Mouse (Mus musculus) forebrain, embryonic 10.5 days (tissue): ENCODE measurements around the gene Arhgap31. TPM values are rescaled to one million over a fixed set of nuclear protein-coding genes. Genes with fewer than 3 reads are reported as not detected.
A peak's percentile ranks its signal among the peaks of the same experiment; 100 is the strongest.

Experiments
- DNase-seq: peaks from one replicate; pipeline ENCODE4 v3.0.0-alpha.2; 2017; ENCODE audit warnings: low spot score; ENCODE audit errors: extremely low spot score
- H3K27ac ChIP-seq: fragments of 300-500 bp; sonication (generic); 2 replicates; pipeline ENCODE4 v1.5.1; 2016; ENCODE audit warnings: mild to moderate bottlenecking
- H3K27me3 ChIP-seq: fragments of 300-500 bp; sonication (generic); 2 replicates; pipeline ENCODE4 v1.6.1; 2016; ENCODE audit warnings: mild to moderate bottlenecking; ENCODE audit not compliant: poor library complexity, severe bottlenecking
- H3K36me3 ChIP-seq: fragments of 300-500 bp; sonication (generic); replicated peaks from 2 replicates; pipeline ENCODE4 v1.6.1; 2016; ENCODE audit warnings: mild to moderate bottlenecking, moderate library complexity
- H3K4me1 ChIP-seq: fragments of 300-500 bp; sonication (generic); 2 replicates; pipeline ENCODE4 v1.6.1; 2016
- H3K4me3 ChIP-seq: fragments of 300-500 bp; sonication (generic); 2 replicates; pipeline ENCODE4 v1.5.1; 2016; ENCODE audit warnings: mild to moderate bottlenecking, moderate library complexity
- H3K9me3 ChIP-seq: fragments of 300-500 bp; sonication (generic); 2 replicates; pipeline ENCODE4 v1.6.1; 2016; ENCODE audit warnings: mild to moderate bottlenecking, moderate library complexity
- WGBS: fragments of 180-500 bp; shearing (Covaris S2); methylation state at CpG from one replicate; pipeline ENCODE4 v1.1.7; 2016; 5-methylcytosine and 5-hydroxymethylcytosine counted together
- polyA plus RNA-seq: library from polyadenylated mRNA; unstranded; fragments of >200 nt; fragmentation: Nextera tagmentation; extraction: Ambion mirVana; gene quantifications from 2 replicates; pipeline ENCODE4 v1.2.1, GENCODE M21; 2016

Arhgap31 gene
- polyA plus RNA-seq, 1 experiment from 2014 or later = 7.4 TPM

DNA sequence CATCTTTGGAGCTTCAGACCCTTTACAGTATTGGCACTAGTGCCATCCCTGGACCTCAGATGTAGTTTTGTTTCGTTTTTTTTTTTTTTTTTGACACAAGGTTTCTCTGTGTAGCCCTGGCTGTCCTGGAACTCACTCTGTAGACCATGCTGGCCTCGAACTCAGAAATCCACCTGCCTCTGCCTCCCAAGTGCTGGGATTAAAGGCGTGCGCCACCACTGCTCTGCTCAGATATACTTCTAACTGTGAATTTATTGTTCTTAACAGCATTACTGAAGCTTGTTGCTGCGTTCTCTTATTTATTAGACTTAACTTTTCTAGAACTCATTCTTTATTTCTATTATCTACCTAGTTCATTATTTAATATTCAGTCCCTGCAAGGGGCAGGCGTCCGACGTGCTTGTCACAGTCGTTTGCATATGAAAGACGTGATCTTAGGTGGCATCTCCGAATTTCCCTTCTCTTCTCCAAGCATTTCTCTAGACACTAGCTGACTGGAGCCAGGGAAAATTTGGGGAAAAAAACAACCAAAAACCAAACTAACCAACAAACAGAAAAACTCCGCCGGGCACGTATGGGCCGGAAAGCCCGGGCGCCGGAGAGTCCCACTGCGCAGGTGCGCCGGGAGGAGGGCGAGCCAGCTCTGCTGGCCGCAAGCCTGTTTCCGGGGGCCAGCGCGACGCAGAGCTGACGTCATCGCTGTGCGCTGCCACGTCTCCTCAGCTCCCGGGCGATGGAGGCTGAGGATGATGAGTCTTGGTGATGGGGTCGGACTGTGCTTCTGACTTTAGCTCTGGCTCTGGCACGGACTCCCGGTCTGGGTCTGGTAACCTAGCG is 150.7 kb downstream of the Arhgap31 start:
- Histone ChIP-seq H3K36me3 (peaks cover 34% of the 10 kb centered on the region), H3K9me3 (no peaks in the 10 kb centered on the region), H3K4me3 (peak overlapping the region; percentile 89), H3K27me3 (peaks cover 9% of the 10 kb centered on the region), H3K4me1 (peaks cover 10% of the 10 kb centered on the region), H3K27ac (peak overlapping the region; percentile 92)
- DNase-seq = peak; percentile 90
- 8% methylated on average over 37 of the region's 37 CpGs for WGBS

DNA sequence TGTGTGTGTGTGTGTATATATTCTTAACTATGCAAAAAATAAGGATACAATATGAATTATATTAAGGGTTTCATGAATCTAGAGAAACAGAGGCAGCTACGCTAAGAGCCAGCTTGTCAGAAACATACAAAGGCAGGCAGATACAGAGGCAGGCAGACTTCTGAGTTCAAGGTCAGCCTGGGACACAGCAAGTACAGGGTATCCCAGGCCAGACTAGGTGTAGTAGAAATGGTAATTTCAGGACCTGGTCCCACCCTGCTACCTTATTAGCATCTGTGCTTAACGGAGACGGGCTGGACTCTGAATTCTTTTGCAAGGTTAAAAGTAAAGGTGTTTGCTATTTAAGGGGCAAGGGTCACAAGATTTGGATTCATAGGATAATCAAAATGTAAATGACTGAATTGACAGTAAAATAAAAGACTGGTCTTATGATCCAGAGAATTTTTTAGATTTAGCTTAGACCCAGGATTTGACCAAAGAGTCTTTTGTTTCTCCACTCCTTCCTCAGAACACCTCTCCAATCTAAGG is 154.8 kb downstream of the Arhgap31 start, which contains the start of gene Tmem39a:
TSS of gene Tmem39a (plus strand) at position 478 of the 528 bp plus-strand sequence.
- 80% methylated on average over 3 of the region's 3 CpGs for WGBS
- Histone ChIP-seq H3K4me3 (no peak within 1 kb of the TSS), H3K27me3 (peaks cover 28% of the 10 kb centered on the region), H3K9me3 (no peaks in the 10 kb centered on the region), H3K4me1 (peaks cover under 1% of the 10 kb centered on the region; the same call in 1 of the 2 replicates), H3K27ac (no peak within 1 kb of the TSS), H3K36me3 (no peaks in the 10 kb centered on the region)
- DNase-seq = no peak

DNA sequence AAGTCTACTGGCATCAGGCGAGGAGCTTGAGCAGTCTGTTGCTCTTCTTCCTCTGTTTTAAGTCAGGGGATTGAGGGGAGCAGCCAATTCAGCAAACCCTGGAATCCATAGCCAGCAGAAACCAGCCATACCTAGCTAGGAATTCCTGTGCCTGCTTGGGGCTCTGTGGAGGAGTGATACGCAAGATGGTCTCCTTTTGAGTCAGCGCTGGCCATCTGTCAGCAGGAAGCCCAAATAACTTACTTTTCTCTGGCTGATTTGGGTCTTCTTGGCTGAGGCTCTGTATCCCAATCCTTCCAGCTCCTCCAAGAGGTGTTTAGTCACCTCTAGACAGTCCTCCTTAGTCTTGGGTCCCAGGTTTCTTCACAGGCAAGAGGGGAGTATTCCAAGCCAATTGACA is 157.1 kb downstream of the Arhgap31 start:
- no peaks in the 10 kb centered on the region for H3K36me3 ChIP-seq
- 74% methylated on average over 3 of the region's 3 CpGs for WGBS
- H3K4me3 ChIP-seq = no peak overlapping the region
- no peaks in the 10 kb centered on the region for H3K4me1 ChIP-seq
- H3K9me3 ChIP-seq = no peaks in the 10 kb centered on the region; the same call in 1 of the 2 replicates
- H3K27ac ChIP-seq = no peak overlapping the region
- no peak for DNase-seq
- H3K27me3 ChIP-seq = peaks cover 51% of the 10 kb centered on the region

DNA sequence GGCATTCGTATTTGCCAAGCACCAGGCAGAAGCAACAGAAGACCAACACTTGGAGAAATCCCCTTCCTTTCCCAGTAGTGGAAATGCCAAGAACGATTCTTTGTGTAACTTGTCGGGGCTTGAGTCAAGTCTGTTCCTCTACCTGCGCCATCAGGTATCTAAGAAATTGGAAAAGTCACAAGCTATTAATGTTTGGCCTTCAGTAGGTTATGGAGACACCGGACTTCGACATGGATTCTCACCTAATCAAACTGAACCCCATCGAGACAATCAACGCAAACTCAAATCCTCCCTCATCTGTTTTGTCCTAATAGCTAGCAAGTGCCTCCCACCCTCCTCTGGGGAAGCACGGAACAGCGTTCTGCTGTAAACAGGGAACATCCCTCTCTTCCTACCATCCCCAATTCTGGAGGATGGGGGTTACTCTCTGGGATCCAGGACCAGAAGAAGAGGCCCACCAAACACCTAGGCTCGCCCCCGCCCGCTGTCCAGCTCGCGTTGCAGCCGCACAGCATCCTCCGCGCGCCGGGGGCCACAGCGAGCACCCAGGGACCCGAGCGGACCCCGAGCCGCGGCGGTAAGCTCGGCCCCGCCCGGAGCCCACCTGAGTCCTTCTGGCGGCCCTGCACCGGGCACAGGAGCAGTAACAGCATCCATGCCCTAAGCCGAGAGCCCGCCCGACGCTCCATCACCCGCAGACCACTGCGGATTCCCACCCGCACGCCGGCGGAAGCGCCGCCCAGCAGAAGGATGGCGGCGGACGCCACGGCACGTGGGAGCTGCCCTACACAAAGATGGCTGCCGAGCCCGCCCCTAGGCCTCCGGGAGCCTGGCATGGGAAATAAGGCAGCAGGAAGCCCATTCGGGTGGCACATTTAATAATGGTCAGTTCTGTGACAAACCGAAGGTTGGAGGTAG is 163.3 kb downstream of the Arhgap31 start, which contains the start of gene Poglut1:
TSS of gene Poglut1 (minus strand) at position 780 of the 918 bp plus-strand sequence.
- no peaks in the 10 kb centered on the region; the same call in 1 of the 2 replicates for H3K9me3 ChIP-seq
- DNase-seq = peak; percentile 81
- peaks cover 38% of the 10 kb centered on the region for H3K36me3 ChIP-seq
- H3K4me1 ChIP-seq = peaks cover 24% of the 10 kb centered on the region
- H3K27ac ChIP-seq = peak within 1 kb of the TSS; percentile 95
- H3K4me3 ChIP-seq = peak within 1 kb of the TSS; percentile 90
- 3% methylated on average over 54 of the region's 54 CpGs for WGBS
- H3K27me3 ChIP-seq = peaks cover 29% of the 10 kb centered on the region

Other genes with a start within 250 kb of the Arhgap31 start
- gene Timmdc1, start 190.6 kb downstream of the Arhgap31 start, polyA plus RNA-seq = 33.1 and 36.7 TPM in 2 replicates
- 69.8 and 72.2 TPM in 2 replicates for gene Poglut1, start 163.0 kb downstream of the Arhgap31 start, polyA plus RNA-seq
- 75.5 and 86.3 TPM in 2 replicates for gene Tmem39a, start 154.6 kb downstream of the Arhgap31 start, polyA plus RNA-seq
- 27.1 and 27.8 TPM in 2 replicates for gene B4galt4, start 29.0 kb upstream of the Arhgap31 start, polyA plus RNA-seq
- gene Upk1b, start 87.1 kb upstream of the Arhgap31 start, polyA plus RNA-seq = 0.50 and 0.60 TPM in 2 replicates
- not detected in 2 replicates for gene 4930435E12Rik, start 115.5 kb upstream of the Arhgap31 start, polyA plus RNA-seq
- 2.2 and 2.4 TPM in 2 replicates for gene Igsf11, start 179.4 kb upstream of the Arhgap31 start, polyA plus RNA-seq